Mouse (Mus musculus) heart, embryonic 11.5 days (tissue): ENCODE measurements around the gene Spata32. TPM values are rescaled to one million over a fixed set of nuclear protein-coding genes. Genes with fewer than 3 reads are reported as not detected.
"Not testable (repeated sequence)": the region's sequence is repeated elsewhere in the genome, so short reads cannot be mapped to it uniquely, and the experiment has no call there.

ENCODE experiments used
- ATAC-seq: fragments of 200-750 bp; cut with Nextera tagmentation; replicated peaks from 2 replicates; pipeline ENCODE4 v1.8.0; 2017; ENCODE audit warnings: moderate library complexity; ENCODE audit not compliant: insufficient number of reproducible peaks, low FRiP score, low TSS enrichment
- H3K27ac ChIP-seq: fragments of 300-500 bp; sonication (generic); 2 replicates; pipeline ENCODE4 v1.5.1; 2014; ENCODE audit warnings: mild to moderate bottlenecking, low read depth, low read length
- H3K27me3 ChIP-seq: fragments of 300-500 bp; sonication (generic); 2 replicates; pipeline ENCODE4 v1.6.1; 2014; ENCODE audit warnings: mild to moderate bottlenecking, low read length, mixed read lengths; ENCODE audit not compliant: control insufficient read depth, insufficient read depth
- H3K36me3 ChIP-seq: fragments of 300-500 bp; sonication (generic); 2 replicates; pipeline ENCODE4 v1.6.1; 2014; ENCODE audit warnings: mild to moderate bottlenecking, low read length, moderate library complexity, mixed read lengths; ENCODE audit not compliant: control insufficient read depth, insufficient read depth
- H3K4me1 ChIP-seq: fragments of 300-500 bp; sonication (generic); 2 replicates; pipeline ENCODE4 v1.6.1; 2014; ENCODE audit warnings: low read length; ENCODE audit not compliant: control insufficient read depth, insufficient read depth
- H3K4me2 ChIP-seq: fragments of 300-500 bp; sonication (generic); 2 replicates; pipeline ENCODE4 v1.6.1; 2014; ENCODE audit warnings: mild to moderate bottlenecking, moderate library complexity
- H3K4me3 ChIP-seq: fragments of 300-500 bp; sonication (generic); 2 replicates; pipeline ENCODE4 v1.5.1; 2014; ENCODE audit warnings: low read depth, low read length
- H3K9ac ChIP-seq: fragments of 300-500 bp; sonication (generic); 2 replicates; pipeline ENCODE4 v1.6.1; 2014; ENCODE audit warnings: mild to moderate bottlenecking, low read depth, low read length, moderate library complexity
- H3K9me3 ChIP-seq: fragments of 300-500 bp; sonication (generic); replicated peaks from 2 replicates; pipeline ENCODE4 v1.6.1; 2016; ENCODE audit warnings: low read length; ENCODE audit not compliant: control insufficient read depth
- WGBS: fragments of 180-500 bp; shearing (Covaris S2); extraction: QIAGEN DNeasy Blood & Tissue Kit; methylation state at CpG from one replicate; pipeline ENCODE4 v1.1.7; 2014; ENCODE audit not compliant: insufficient replicate concordance; 5-methylcytosine and 5-hydroxymethylcytosine counted together
- polyA plus RNA-seq: library from polyadenylated mRNA; unstranded; fragments of >200 nt; fragmentation: Nextera tagmentation; extraction: Ambion mirVana; gene quantifications from 2 replicates; pipeline ENCODE4 v1.2.1, GENCODE M21; 2014

Gene Spata32
- polyA plus RNA-seq, 1 experiment from 2014 or later: not detected

DNA sequence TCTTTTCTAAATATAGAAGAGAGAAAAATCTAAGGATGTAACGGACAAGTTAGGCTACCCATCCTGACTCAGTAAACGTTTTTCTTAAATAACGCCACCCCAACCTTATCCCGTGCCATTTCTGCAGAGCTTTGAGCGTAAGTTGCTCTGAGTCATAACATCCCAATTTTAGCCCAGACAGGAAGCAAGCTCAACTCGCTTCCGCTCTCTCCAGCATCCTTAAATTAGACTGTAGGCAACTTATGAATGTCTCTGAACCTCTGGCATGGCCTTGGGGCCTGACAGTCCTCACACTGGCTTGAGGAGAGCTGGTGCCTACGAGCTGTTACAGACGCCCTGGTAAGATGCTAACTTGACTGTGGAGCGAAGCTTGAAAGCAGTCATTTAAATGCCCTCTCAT is 5.2 kb upstream of the Spata32 start:
- Histone ChIP-seq H3K4me2 (no peak overlapping the region), H3K4me1 (0 out of 2 replicates have a peak, but pooled peaks cover under 1% of the 10 kb centered on the region), H3K27me3 (peaks cover 9% of the 10 kb centered on the region; the same call in 1 of the 2 replicates), H3K4me3 (no peak overlapping the region), H3K9me3 (no peaks in the 10 kb centered on the region), H3K36me3 (peaks cover 3% of the 10 kb centered on the region), H3K27ac (no peak overlapping the region), H3K9ac (no peak overlapping the region)
- no peak for ATAC-seq
- 76% methylated on average over 10 of the region's 10 CpGs for WGBS

DNA sequence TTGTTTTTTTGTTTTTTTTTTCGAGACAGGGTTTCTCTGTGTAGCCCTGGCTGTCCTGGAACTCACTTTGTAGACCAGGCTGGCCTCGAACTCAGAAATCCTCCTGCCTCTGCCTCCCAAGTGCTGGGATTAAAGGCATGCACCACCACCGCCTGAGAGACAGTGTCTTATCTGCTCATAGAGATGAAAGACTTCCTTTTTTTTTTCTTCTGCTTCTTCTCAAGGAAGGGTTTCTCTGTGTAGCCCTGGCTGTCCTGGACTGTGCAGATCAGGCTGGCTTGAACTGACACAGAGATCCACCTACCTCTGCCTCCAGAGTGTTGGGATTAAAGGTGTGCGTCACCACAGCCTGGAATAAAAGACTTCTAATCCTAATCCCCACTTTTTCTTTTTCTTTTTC is 4.5 kb upstream of the Spata32 start:
- not testable (repeated sequence) for H3K9me3 ChIP-seq, H3K27ac ChIP-seq, H3K4me1 ChIP-seq, H3K4me3 ChIP-seq, H3K36me3 ChIP-seq, H3K9ac ChIP-seq, H3K4me2 ChIP-seq, ATAC-seq, H3K27me3 ChIP-seq
- WGBS: 78% methylated on average over 4 of the region's 4 CpGs

DNA sequence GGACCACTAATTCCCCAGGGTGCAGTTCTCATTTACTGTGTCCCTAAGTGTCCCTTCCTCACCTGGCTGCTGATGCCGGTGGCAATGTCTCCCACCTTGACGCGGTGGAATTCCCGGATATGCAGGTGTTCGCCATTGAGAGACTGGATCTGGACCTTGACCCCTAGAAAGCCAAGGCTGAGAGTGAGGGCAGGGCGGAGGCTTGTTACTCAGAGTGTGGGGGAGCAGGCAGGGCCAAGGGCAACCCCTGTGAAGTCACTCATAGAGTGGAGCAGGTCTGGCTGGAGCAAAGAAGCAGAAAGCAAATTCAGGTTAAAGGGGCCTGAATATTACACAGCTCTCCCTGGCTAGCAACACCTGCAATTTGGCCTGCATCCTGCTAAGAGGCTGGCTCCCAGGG is 3.2 kb upstream of the Spata32 start:
- H3K27ac ChIP-seq: no peak overlapping the region
- H3K4me1 ChIP-seq: 0 out of 2 replicates have a peak, but pooled peaks cover 5% of the 10 kb centered on the region
- WGBS: 78% methylated on average over 6 of the region's 6 CpGs
- ATAC-seq: no peak
- no peak overlapping the region for H3K9ac ChIP-seq
- no peak overlapping the region for H3K4me2 ChIP-seq
- peaks cover 12% of the 10 kb centered on the region for H3K27me3 ChIP-seq
- no peaks in the 10 kb centered on the region for H3K9me3 ChIP-seq
- peaks cover 3% of the 10 kb centered on the region for H3K36me3 ChIP-seq
- H3K4me3 ChIP-seq: no peak overlapping the region

DNA sequence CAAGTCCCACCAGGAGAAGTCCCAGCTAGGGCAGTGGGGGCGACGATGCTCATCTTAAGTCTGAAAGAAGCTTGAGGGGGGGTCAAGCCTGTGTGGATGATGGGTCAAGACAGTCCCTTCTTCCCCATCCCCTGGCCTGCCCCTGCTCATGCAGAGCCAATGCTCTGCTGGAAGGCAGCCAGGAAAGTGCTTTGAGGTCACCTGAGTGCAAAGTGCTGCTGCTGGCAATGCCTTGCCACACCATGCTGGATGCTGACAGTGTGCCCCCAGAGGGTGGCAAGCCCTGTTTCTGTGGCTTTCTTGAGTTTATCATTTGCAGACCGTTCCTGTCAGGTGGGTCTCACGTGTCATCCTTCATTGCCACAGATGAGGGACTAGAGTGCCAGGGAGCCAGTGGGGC is 1.8 kb upstream of the Spata32 start:
- Histone ChIP-seq H3K9me3 (no peaks in the 10 kb centered on the region), H3K4me2 (no peak overlapping the region), H3K9ac (no peak overlapping the region), H3K36me3 (peaks cover 3% of the 10 kb centered on the region; the same call in 1 of the 2 replicates), H3K4me3 (no peak overlapping the region), H3K4me1 (0 out of 2 replicates have a peak, but pooled peaks cover 5% of the 10 kb centered on the region), H3K27ac (no peak overlapping the region), H3K27me3 (peaks cover 15% of the 10 kb centered on the region)
- WGBS: 77% methylated on average over 4 of the region's 4 CpGs
- ATAC-seq: no peak

DNA sequence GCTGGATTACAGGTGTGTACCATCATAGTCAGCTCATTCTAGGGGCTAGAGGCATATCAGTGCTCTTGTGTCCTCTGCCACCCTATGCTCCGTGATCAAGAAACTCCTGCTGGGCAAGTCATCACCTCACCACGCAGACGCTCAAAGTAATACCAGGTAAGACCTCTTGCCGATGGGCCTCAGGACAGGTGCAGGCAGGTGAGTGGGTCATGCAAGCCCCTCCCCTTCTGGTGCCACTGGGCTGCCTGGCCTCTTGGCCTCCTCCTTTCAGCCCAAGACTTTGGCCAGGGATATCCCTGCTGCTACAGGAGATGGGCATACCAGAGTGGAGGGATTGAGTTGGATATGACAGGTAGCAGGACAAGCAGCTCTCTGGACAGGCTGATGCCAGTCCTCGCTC is 1.0 kb upstream of the Spata32 start:
- Histone ChIP-seq H3K9ac (no peak overlapping the region), H3K9me3 (no peaks in the 10 kb centered on the region), H3K4me3 (no peak overlapping the region), H3K4me2 (no peak overlapping the region), H3K27ac (no peak overlapping the region), H3K27me3 (peaks cover 15% of the 10 kb centered on the region), H3K4me1 (0 out of 2 replicates have a peak, but pooled peaks cover 5% of the 10 kb centered on the region), H3K36me3 (no peaks in the 10 kb centered on the region)
- WGBS: 83% methylated on average over 5 of the region's 5 CpGs
- ATAC-seq: no peak

DNA sequence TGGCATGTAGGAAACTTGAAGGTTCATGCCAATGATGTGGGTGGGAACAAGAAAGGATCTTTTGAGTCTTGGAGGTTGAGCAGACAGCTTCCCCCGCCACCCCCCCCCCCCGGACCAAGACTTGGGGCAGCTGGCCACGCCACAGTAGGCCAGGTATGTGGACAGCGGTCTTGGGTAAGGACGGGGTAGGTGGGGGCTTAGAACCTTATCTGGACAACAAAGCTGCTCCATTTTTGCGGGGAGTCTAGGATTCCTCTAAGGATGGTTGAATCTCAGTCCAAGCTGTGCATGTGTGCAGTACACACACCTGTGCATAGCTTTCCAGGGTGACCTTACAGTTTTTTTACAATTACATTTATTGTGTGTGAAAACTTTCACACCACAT is 277 bp upstream of the Spata32 start:
- ATAC-seq: no peak
- H3K9ac ChIP-seq: peak overlapping the region; percentile 62; the same call in 1 of the 2 replicates
- WGBS: 27% methylated on average over 6 of the region's 6 CpGs
- H3K4me3 ChIP-seq: peak overlapping the region; percentile 53
- no peaks in the 10 kb centered on the region for H3K36me3 ChIP-seq
- 0 out of 2 replicates have a peak, but pooled peaks cover 5% of the 10 kb centered on the region for H3K4me1 ChIP-seq
- no peaks in the 10 kb centered on the region for H3K9me3 ChIP-seq
- peaks cover 15% of the 10 kb centered on the region for H3K27me3 ChIP-seq
- no peak overlapping the region for H3K27ac ChIP-seq
- peak overlapping the region; percentile 96 for H3K4me2 ChIP-seq

DNA sequence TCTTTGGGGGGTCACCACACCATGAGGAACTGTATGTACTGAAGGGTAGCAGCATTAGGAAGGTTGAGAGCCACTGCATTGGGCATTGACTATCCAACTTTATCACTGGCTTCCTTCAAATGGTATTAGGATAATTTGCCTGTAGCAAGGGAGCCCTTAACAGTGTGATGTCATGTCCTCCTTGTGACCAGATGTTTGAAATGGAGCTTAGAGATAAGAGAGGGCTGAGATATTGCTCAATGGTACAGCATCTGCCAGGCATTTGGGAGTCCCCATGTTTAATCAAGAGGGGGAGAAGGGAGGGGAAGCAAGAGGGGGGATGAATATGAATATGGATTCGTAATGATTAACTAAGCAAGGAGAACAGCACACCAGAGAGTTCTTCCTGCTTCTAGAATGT is 2.9 kb downstream of the Spata32 start:
- no peak overlapping the region for H3K4me3 ChIP-seq
- H3K4me1 ChIP-seq: 0 out of 2 replicates have a peak, but pooled peaks cover 5% of the 10 kb centered on the region
- H3K9ac ChIP-seq: no peak overlapping the region
- H3K4me2 ChIP-seq: no peak overlapping the region
- ATAC-seq: no peak
- no peak overlapping the region for H3K27ac ChIP-seq
- WGBS: 66% methylated on average over 1 of the region's 1 CpGs
- no peaks in the 10 kb centered on the region for H3K36me3 ChIP-seq
- H3K27me3 ChIP-seq: peaks cover 16% of the 10 kb centered on the region
- H3K9me3 ChIP-seq: no peaks in the 10 kb centered on the region

DNA sequence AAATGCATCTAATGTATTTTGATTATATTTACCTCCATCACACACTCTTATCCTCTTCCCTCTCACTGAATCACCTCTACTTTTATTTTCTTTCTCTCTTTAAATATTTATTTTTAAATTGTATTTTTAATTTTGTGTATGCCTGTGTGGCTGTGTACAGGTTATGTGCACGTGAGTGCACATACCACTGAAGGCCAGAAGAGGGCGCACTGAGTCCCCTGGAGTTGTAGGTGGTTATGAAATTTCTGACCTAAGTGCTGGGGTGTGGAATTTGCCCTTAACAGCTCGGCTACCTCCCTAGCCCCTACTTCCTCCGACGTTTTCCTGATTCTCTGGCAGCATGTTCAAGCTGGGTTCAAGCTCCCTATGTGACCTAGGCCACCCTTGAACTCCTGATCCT is 4.5 kb downstream of the Spata32 start:
- no peaks in the 10 kb centered on the region for H3K36me3 ChIP-seq
- no peak overlapping the region for H3K4me2 ChIP-seq
- H3K4me1 ChIP-seq: 0 out of 2 replicates have a peak, but pooled peaks cover 5% of the 10 kb centered on the region
- 79% methylated on average over 5 of the region's 5 CpGs for WGBS
- H3K9me3 ChIP-seq: no peaks in the 10 kb centered on the region
- no peak overlapping the region for H3K27ac ChIP-seq
- H3K27me3 ChIP-seq: peaks cover 8% of the 10 kb centered on the region; the same call in 1 of the 2 replicates
- H3K9ac ChIP-seq: no peak overlapping the region
- H3K4me3 ChIP-seq: no peak overlapping the region
- ATAC-seq: no peak

DNA sequence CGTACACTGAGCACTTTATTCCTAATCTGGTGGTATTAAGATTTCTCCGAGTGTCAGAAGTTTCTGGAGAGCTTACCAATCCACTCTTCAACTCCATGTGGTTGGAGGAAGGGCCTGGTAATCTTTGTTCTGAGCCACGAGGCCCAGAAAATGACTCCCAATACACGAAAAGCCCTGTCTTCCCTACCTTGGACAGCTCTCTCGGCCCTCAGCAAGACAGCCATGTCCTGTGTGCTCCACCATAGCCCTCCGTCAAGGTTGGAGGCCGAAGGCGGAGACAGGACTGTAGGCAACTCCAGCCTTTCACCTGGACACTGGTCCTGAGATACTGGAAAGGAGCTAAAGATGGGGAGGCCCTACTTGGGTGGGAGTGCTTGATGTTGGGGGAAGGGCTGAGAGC is 7.9 kb downstream of the Spata32 start:
- H3K4me1 ChIP-seq: no peaks in the 10 kb centered on the region
- no peak overlapping the region for H3K4me2 ChIP-seq
- H3K4me3 ChIP-seq: no peak overlapping the region
- WGBS: 65% methylated on average over 8 of the region's 8 CpGs
- peaks cover 4% of the 10 kb centered on the region; the same call in 1 of the 2 replicates for H3K27me3 ChIP-seq
- H3K27ac ChIP-seq: no peak overlapping the region
- no peaks in the 10 kb centered on the region for H3K36me3 ChIP-seq
- ATAC-seq: no peak
- H3K9me3 ChIP-seq: no peaks in the 10 kb centered on the region
- H3K9ac ChIP-seq: no peak overlapping the region
